Mouse (Mus musculus) CH12.LX (cell line): ENCODE data around the gene Mgll. TPM values are rescaled to one million over a fixed set of nuclear protein-coding genes. Genes with fewer than 3 reads are reported as not detected.

Experiments
- DNase-seq: peaks from one replicate; pipeline ENCODE4 v3.0.0-alpha.2; 2013; ENCODE audit errors: extremely low read depth
- H3K27ac ChIP-seq: 2 replicates; pipeline ENCODE4 v1.5.1; 2012; ENCODE audit warnings: low read depth, mild to moderate bottlenecking, control low read depth, moderate library complexity; ENCODE audit not compliant: insufficient read depth
- H3K27me3 ChIP-seq: replicated peaks from 2 replicates; pipeline ENCODE3; 2012; ENCODE audit warnings: inconsistent platforms
- H3K36me3 ChIP-seq, 2 experiments: replicated peaks in 1 of 2; 2 replicates each; pipeline versions ENCODE3 to v1.6.1; 2012; ENCODE audit warnings: inconsistent platforms in 1 of 2, low read length in 1 of 2, mild to moderate bottlenecking in 1 of 2, mixed read lengths in 1 of 2, moderate library complexity in 1 of 2; ENCODE audit not compliant: control insufficient read depth in 1 of 2, insufficient read depth in 1 of 2
- H3K4me1 ChIP-seq, 2 experiments: 2 replicates each; pipeline ENCODE4 v1.6.1; 2012; ENCODE audit warnings: inconsistent platforms in 1 of 2, moderate library complexity in 1 of 2; ENCODE audit not compliant: insufficient read depth in 2 of 2, control insufficient read depth in 1 of 2
- H3K4me2 ChIP-seq: 2 replicates; pipeline ENCODE4 v1.6.1; 2012; ENCODE audit warnings: low read depth, mild to moderate bottlenecking, control low read depth; ENCODE audit not compliant: poor library complexity, insufficient read depth, severe bottlenecking
- H3K4me3 ChIP-seq, 3 experiments: fragments of 150-350 bp in 1 of 3; sonication (generic) in 1 of 3; replicated peaks in 1 of 3; 2 replicates each; pipeline versions ENCODE3 to v1.5.1; 2011 to 2012; ENCODE audit warnings: low read depth in 2 of 3, low read length in 2 of 3, mild to moderate bottlenecking in 2 of 3, moderate library complexity in 2 of 3, control low read depth in 1 of 3, improper control_type of control experiment in 1 of 3, inconsistent platforms in 1 of 3, mixed read lengths in 1 of 3; ENCODE audit not compliant: poor library complexity in 1 of 3
- H3K79me2 ChIP-seq: replicated peaks from 2 replicates; pipeline ENCODE4 v1.6.1; 2012; ENCODE audit warnings: mild to moderate bottlenecking, moderate library complexity; ENCODE audit not compliant: control insufficient read depth, poor library complexity, insufficient read depth, severe bottlenecking; ENCODE audit errors: extremely low read depth
- H3K9ac ChIP-seq: 2 replicates; pipeline ENCODE4 v1.6.1; 2012; ENCODE audit warnings: low read depth, mild to moderate bottlenecking, control low read depth, moderate library complexity; ENCODE audit not compliant: insufficient read depth
- H3K9me3 ChIP-seq: replicated peaks from 2 replicates; pipeline ENCODE3; 2012; ENCODE audit warnings: low read length, inconsistent platforms, mixed read lengths
- BHLHE40 ChIP-seq: IDR thresholded peaks from 2 replicates; pipeline ENCODE4 v1.6.1; 2011; ENCODE audit warnings: mild to moderate bottlenecking, low read depth, low read length, improper control_type of control experiment
- CHD2 ChIP-seq: IDR thresholded peaks from 2 replicates; pipeline ENCODE4 v1.6.1; 2011; ENCODE audit warnings: low read length, improper control_type of control experiment
- CTCF ChIP-seq, 2 experiments: IDR thresholded peaks in 1 of 2; conservative IDR thresholded peaks in 1 of 2; 2 replicates each; pipeline ENCODE4 v1.5.1; 2011 to 2012; ENCODE audit warnings: low read depth in 2 of 2, low read length in 2 of 2, improper control_type of control experiment in 1 of 2, inconsistent platforms in 1 of 2, mild to moderate bottlenecking in 1 of 2, moderate library complexity in 1 of 2
- E2F4 ChIP-seq: IDR thresholded peaks from 2 replicates; pipeline ENCODE4 v1.6.1; 2011; ENCODE audit warnings: low read depth, low read length, improper control_type of control experiment; ENCODE audit not compliant: insufficient replicate concordance
- ELF1 ChIP-seq: IDR thresholded peaks from 2 replicates; pipeline ENCODE4 v1.6.1; 2014; ENCODE audit warnings: low read depth, mild to moderate bottlenecking, inconsistent platforms, low read length, improper control_type of control experiment
- EP300 ChIP-seq: IDR thresholded peaks from 2 replicates; pipeline ENCODE4 v1.6.1; 2011; ENCODE audit warnings: low read length, improper control_type of control experiment
- GABPA ChIP-seq: IDR thresholded peaks from 2 replicates; pipeline ENCODE4 v1.6.1; 2012; ENCODE audit warnings: low read depth, low read length, improper control_type of control experiment, inconsistent platforms; ENCODE audit not compliant: insufficient replicate concordance
- HCFC1 ChIP-seq: IDR thresholded peaks from 2 replicates; pipeline ENCODE4 v1.6.1; 2012; ENCODE audit warnings: low read depth, mild to moderate bottlenecking, inconsistent platforms, low read length, improper control_type of control experiment
- JUN ChIP-seq: IDR thresholded peaks from 2 replicates; pipeline ENCODE4 v1.6.1; 2011; ENCODE audit warnings: low read depth, mild to moderate bottlenecking, low read length, improper control_type of control experiment, moderate library complexity; ENCODE audit not compliant: insufficient read depth
- MAX ChIP-seq: IDR thresholded peaks from 2 replicates; pipeline ENCODE4 v1.6.1; 2011; ENCODE audit warnings: low read length, improper control_type of control experiment
- MAZ ChIP-seq: IDR thresholded peaks from 2 replicates; pipeline ENCODE4 v1.6.1; 2012; ENCODE audit warnings: low read depth, mild to moderate bottlenecking, inconsistent platforms, low read length, improper control_type of control experiment, moderate library complexity
- MXI1 ChIP-seq: IDR thresholded peaks from 2 replicates; pipeline ENCODE4 v1.6.1; 2011; ENCODE audit warnings: mild to moderate bottlenecking, low read depth, low read length, improper control_type of control experiment
- MYC ChIP-seq: IDR thresholded peaks from 2 replicates; pipeline ENCODE4 v1.6.1; 2011; ENCODE audit warnings: low read depth, mild to moderate bottlenecking, improper control_type of control experiment, low read length
- NELFE ChIP-seq: IDR thresholded peaks from 2 replicates; pipeline ENCODE4 v1.6.1; 2011; ENCODE audit warnings: low read depth, low read length, improper control_type of control experiment
- NRF1 ChIP-seq: IDR thresholded peaks from 2 replicates; pipeline ENCODE4 v1.6.1; 2014; ENCODE audit warnings: low read depth, mild to moderate bottlenecking, inconsistent platforms, low read length, improper control_type of control experiment, moderate library complexity
- PAX5 ChIP-seq: IDR thresholded peaks from 2 replicates; pipeline ENCODE4 v1.6.1; 2012; ENCODE audit warnings: low read length, inconsistent platforms, mixed read lengths
- POLR2A ChIP-seq: IDR thresholded peaks from 2 replicates; pipeline ENCODE4 v1.6.1; 2011; ENCODE audit warnings: low read depth, mild to moderate bottlenecking, improper control_type of control experiment, low read length
- RAD21 ChIP-seq: IDR thresholded peaks from 2 replicates; pipeline ENCODE4 v1.6.1; 2011; ENCODE audit warnings: low read depth, mild to moderate bottlenecking, low read length, improper control_type of control experiment, moderate library complexity
- TBP ChIP-seq: conservative IDR thresholded peaks from 2 replicates; pipeline ENCODE4 v1.6.1; 2011; ENCODE audit warnings: low read depth, low read length, improper control_type of control experiment
- UBTF ChIP-seq: IDR thresholded peaks from 2 replicates; pipeline ENCODE4 v1.6.1; 2012; ENCODE audit warnings: low read depth, mild to moderate bottlenecking, inconsistent platforms, low read length, improper control_type of control experiment, moderate library complexity
- USF1 ChIP-seq: IDR thresholded peaks from 2 replicates; pipeline ENCODE4 v1.6.1; 2014; ENCODE audit warnings: low read depth, mild to moderate bottlenecking, inconsistent platforms, low read length, improper control_type of control experiment
- ZC3H11A ChIP-seq: IDR thresholded peaks from 2 replicates; pipeline ENCODE4 v1.6.1; 2012; ENCODE audit warnings: low read depth, mild to moderate bottlenecking, inconsistent platforms, low read length, improper control_type of control experiment
- dilution Hi-C: fragments of 300-500 bp; cut with MboI; formaldehyde crosslinking; loops from 2 replicates; pipeline ENCODE4 v1.14.3; 2020; ENCODE audit warnings: low sequenced_read_pairs; ENCODE audit not compliant: extremely low pct_unique_long_range_greater_than_20kb, extremely low pct_ligation_motif_present
- in situ Hi-C: fragments of 300-500 bp; cut with MboI; formaldehyde crosslinking; loops from 3 replicates; pipeline ENCODE4 v1.14.3; 2019; ENCODE audit warnings: low sequenced_read_pairs, low pct_ligation_motif_present, low pct_unique_long_range_greater_than_20kb, mixed read lengths
- polyA plus RNA-seq: library from polyadenylated mRNA; unstranded; fragments of >175 nt; gene quantifications from 2 replicates; pipeline ENCODE4 v1.2.1, GENCODE M21; 2012; ENCODE audit warnings: low read depth; ENCODE audit not compliant: insufficient read length
- total RNA-seq, 2 experiments: library from RNA; depleted of rRNA; stranded (reverse); fragments of 300-350 nt in 1 of 2; fragments of >200 nt in 1 of 2; gene quantifications; 2 replicates each; pipeline ENCODE4 v1.2.3; 2012 to 2014

Gene Mgll
- total and polyA plus RNA-seq, 3 experiments = 60.8 to 81.1 (median 76.5) TPM

- H3K36me3 ChIP-seq = peaks cover 49 to 94% of the 10 kb centered on the region in 2 experiments
- H3K9ac ChIP-seq = no peak overlapping the region
- H3K27ac ChIP-seq = no peak overlapping the region; the same call in 1 of the 2 replicates
- peaks cover 41 to 73% of the 10 kb centered on the region in 2 experiments for H3K4me1 ChIP-seq
- dilution Hi-C loops (no loop called here), in situ Hi-C loops (no loop called here)
- no peak overlapping the region for H3K4me2 ChIP-seq
- no peak for DNase-seq
- peaks cover 60% of the 10 kb centered on the region for H3K79me2 ChIP-seq
- H3K4me3 ChIP-seq = no peak overlapping the region
- H3K27me3 ChIP-seq = no peaks in the 10 kb centered on the region
- TF ChIP-seq GABPA (no peak), RAD21 (no peak), JUN (no peak), UBTF (no peak), ZC3H11A (no peak), NELFE (no peak), MAZ (no peak), PAX5 (no peak), EP300 (no peak)
- H3K9me3 ChIP-seq = no peaks in the 10 kb centered on the region
These were observed 37.6 kb downstream of the Mgll start for GRCm38 (mm10) chr6:88761684-88762439.

DNA sequence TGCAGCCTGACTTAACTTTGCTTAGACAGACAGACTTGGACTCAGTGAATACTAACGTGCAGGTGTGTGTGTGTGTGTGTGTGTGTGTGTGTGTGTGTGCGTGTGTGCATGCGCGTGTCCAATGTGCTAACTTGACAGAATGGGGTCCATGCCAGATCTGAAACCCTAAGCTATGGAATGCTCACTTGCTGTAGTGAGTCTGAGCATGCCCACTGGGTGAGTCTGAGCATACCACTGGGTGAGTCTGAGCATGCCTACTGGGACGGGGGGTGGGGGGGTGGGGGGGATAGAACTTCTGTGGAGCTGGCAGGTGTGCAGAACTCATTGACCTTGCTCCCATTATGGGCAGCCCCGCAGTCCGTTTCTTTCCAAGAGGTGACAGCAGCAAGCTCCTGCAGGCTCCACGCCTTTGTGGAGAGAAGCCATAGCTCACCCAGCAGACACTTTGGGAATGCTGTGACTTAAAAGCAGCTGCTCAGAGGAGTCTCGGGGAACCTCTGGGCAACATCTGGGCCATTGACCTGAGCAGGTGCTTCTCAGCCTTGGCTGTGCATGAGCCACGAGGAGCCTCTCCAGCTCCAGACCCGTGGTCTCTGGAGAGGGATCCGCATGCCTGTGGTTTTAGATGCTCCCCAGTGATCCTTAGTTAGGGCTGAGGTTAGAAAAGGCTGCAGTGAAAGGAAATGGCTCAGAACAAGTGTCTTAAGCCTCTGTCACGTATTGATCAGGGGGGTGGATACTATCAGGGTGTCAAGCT lies 38.4 kb downstream of the Mgll start:
- peaks cover 35 to 73% of the 10 kb centered on the region in 2 experiments for H3K4me1 ChIP-seq
- H3K36me3 ChIP-seq = peaks cover 54 to 94% of the 10 kb centered on the region in 2 experiments
- dilution Hi-C loops = no loop called here
- no peak overlapping the region for H3K4me3 ChIP-seq
- DNase-seq = no peak
- no peak overlapping the region for H3K4me2 ChIP-seq
- no peak overlapping the region for H3K9ac ChIP-seq
- no peak for TF ChIP-seq NRF1
- TF ChIP-seq RAD21 = no peak
- TF ChIP-seq PAX5 = no peak
- TF ChIP-seq GABPA = no peak
- no peak for TF ChIP-seq USF1
- no peak for TF ChIP-seq POLR2A
- no peak for TF ChIP-seq MYC
- no peak for TF ChIP-seq MAX
- TF ChIP-seq CTCF (conservative IDR thresholded peaks at IDR 0.05 in 1 of 2, IDR thresholded peaks at IDR 0.05 in 1 of 2; ENCODE audit: low read depth in 2 of 2, low read length in 2 of 2) = no peak
- TF ChIP-seq MXI1 = no peak
- no peak for TF ChIP-seq BHLHE40
- TF ChIP-seq CHD2 = no peak
- TF ChIP-seq HCFC1 = no peak
- TF ChIP-seq ELF1 = no peak
- TF ChIP-seq TBP = no peak
- TF ChIP-seq E2F4 = no peak
- in situ Hi-C loops = no loop called here
- no peaks in the 10 kb centered on the region for H3K27me3 ChIP-seq
- H3K79me2 ChIP-seq = peaks cover 57% of the 10 kb centered on the region
- no peaks in the 10 kb centered on the region for H3K9me3 ChIP-seq
- H3K27ac ChIP-seq = no peak overlapping the region
